ENCODE assay signal across 7 mouse cellular contexts in genomic region chr10:24493936-24494335, GRCm38 (mm10).
DNase-seq lines count a peak whose midpoint lies in the region; ATAC-seq and TF ChIP-seq lines count a peak whose summit lies in the region.

No protein-coding gene starts in this region.

- no peak overlapping the region for H3K9ac ChIP-seq in MEL (ENCODE audit: control insufficient read depth, low read depth, low read length, poor library complexity, severe bottlenecking)
- H3K9ac ChIP-seq in heart, embryonic 16.5 days (ENCODE audit: low read length): 0 out of 2 replicates have a peak overlapping the region, but pooled peaks have one; percentile 47
- no peak overlapping the region for H3K9ac ChIP-seq in liver, embryonic 15.5 days

- no peak for TF ChIP-seq POLR2A in MEL (IDR thresholded peaks at IDR 0.05; ENCODE audit: control insufficient read depth in 1 of 2, insufficient read depth in 1 of 2, low read depth in 1 of 2, low read length in 2 of 2, poor library complexity in 1 of 2)
- no peak for TF ChIP-seq POLR2A in thymus, adult 2 months (IDR thresholded peaks at IDR 0.05; ENCODE audit: control insufficient read depth, extremely low read depth, insufficient read depth, low read length, poor library complexity)

- H3K79me2 ChIP-seq in MEL (ENCODE audit: control insufficient read depth, insufficient read depth, low read length, poor library complexity): no peaks in the 10 kb centered on the region

- H3K4me2 ChIP-seq in heart, embryonic 16.5 days (ENCODE audit: low read depth, low read length): peak overlapping the region; percentile 42
- no peak overlapping the region for H3K4me2 ChIP-seq in liver, embryonic 15.5 days

- no peaks in the 10 kb centered on the region for H3K9me3 ChIP-seq in MEL (replicated peaks; ENCODE audit: insufficient read depth, low read length)
- H3K9me3 ChIP-seq in heart, embryonic 16.5 days (replicated peaks; ENCODE audit: control insufficient read depth, low read length): no peaks in the 10 kb centered on the region
- H3K9me3 ChIP-seq in liver, embryonic 15.5 days (replicated peaks): no peaks in the 10 kb centered on the region

- no peaks in the 10 kb centered on the region for H3K27me3 ChIP-seq in MEL (ENCODE audit: control insufficient read depth in 1 of 2, insufficient read depth in 2 of 2, low read length in 2 of 2)
- no peaks in the 10 kb centered on the region for H3K27me3 ChIP-seq in heart, embryonic 16.5 days (ENCODE audit: control insufficient read depth, insufficient read depth, low read length)
- H3K27me3 ChIP-seq in liver, embryonic 15.5 days: no peaks in the 10 kb centered on the region
- H3K27me3 ChIP-seq in thymus, adult 2 months (ENCODE audit: control insufficient read depth, insufficient read depth, low read length): no peaks in the 10 kb centered on the region

- H3K4me1 ChIP-seq in MEL (ENCODE audit: control insufficient read depth in 1 of 2, insufficient read depth in 2 of 2, low read length in 2 of 2): peaks cover 0 to 4% of the 10 kb centered on the region in 2 experiments; a peak in 1 of 4 replicates
- peaks cover 21% of the 10 kb centered on the region for H3K4me1 ChIP-seq in heart, embryonic 16.5 days (ENCODE audit: control insufficient read depth, insufficient read depth, low read length)
- no peaks in the 10 kb centered on the region for H3K4me1 ChIP-seq in liver, embryonic 15.5 days (replicated peaks)
- no peaks in the 10 kb centered on the region for H3K4me1 ChIP-seq in thymus, adult 2 months (replicated peaks; ENCODE audit: control insufficient read depth, insufficient read depth, low read length)

- peak overlapping the region; percentile 20 to 33; a peak in 3 of 4 replicates for H3K4me3 ChIP-seq in MEL (ENCODE audit: control insufficient read depth in 1 of 2, insufficient read depth in 1 of 2, low read depth in 2 of 2, low read length in 2 of 2)
- H3K4me3 ChIP-seq in heart, embryonic 16.5 days (ENCODE audit: low read length): no peak overlapping the region
- no peak overlapping the region for H3K4me3 ChIP-seq in liver, embryonic 15.5 days (replicated peaks)
- H3K4me3 ChIP-seq in thymus, adult 2 months (ENCODE audit: control insufficient read depth, insufficient read depth, low read length): no peak overlapping the region

- no peak overlapping the region for H3K27ac ChIP-seq in MEL (ENCODE audit: control insufficient read depth, low read depth, low read length)
- H3K27ac ChIP-seq in heart, embryonic 16.5 days (ENCODE audit: low read length): peak overlapping the region; percentile 92
- H3K27ac ChIP-seq in liver, embryonic 15.5 days (replicated peaks): no peak overlapping the region
- no peak overlapping the region for H3K27ac ChIP-seq in thymus, adult 2 months (ENCODE audit: control insufficient read depth, insufficient read depth, low read length)

- H3K36me3 ChIP-seq in MEL (ENCODE audit: control insufficient read depth in 1 of 2, insufficient read depth in 2 of 2, low read length in 2 of 2): no peaks in the 10 kb centered on the region; a peak in 2 of 4 replicates
- no peaks in the 10 kb centered on the region for H3K36me3 ChIP-seq in heart, embryonic 16.5 days (ENCODE audit: control insufficient read depth, insufficient read depth)
- no peaks in the 10 kb centered on the region for H3K36me3 ChIP-seq in liver, embryonic 15.5 days (replicated peaks)
- H3K36me3 ChIP-seq in thymus, adult 2 months (ENCODE audit: control insufficient read depth, insufficient read depth, low read length): no peaks in the 10 kb centered on the region

- peak; percentile 92 for ATAC-seq in heart, embryonic 16.5 days (replicated peaks; ENCODE audit: extremely low read depth, insufficient read depth, low FRiP score)
- peak; percentile 61 for ATAC-seq in liver, embryonic 15.5 days (ENCODE audit: insufficient read depth)

- peak; percentile 59 for DNase-seq in MEL (ENCODE audit: low read depth, low spot score)
- DNase-seq in adrenal gland, postnatal 10 days: peak; percentile 75
- DNase-seq in testis, postnatal 14 days (ENCODE audit: low spot score): peak; percentile 73
- no peak for DNase-seq in layer of hippocampus, postnatal 36 days
- DNase-seq in thymus, adult 2 months: no peak

- no peak for TF ChIP-seq CTCF in MEL (IDR thresholded peaks at IDR 0.05 in 2 of 3, conservative IDR thresholded peaks at IDR 0.05 in 1 of 3; ENCODE audit: control insufficient read depth in 1 of 3, insufficient read depth in 1 of 3, low read depth in 2 of 3, low read length in 3 of 3, poor library complexity in 1 of 3, severe bottlenecking in 1 of 3)
- TF ChIP-seq CTCF in thymus, adult 2 months (IDR thresholded peaks at IDR 0.05; ENCODE audit: borderline replicate concordance, control insufficient read depth, extremely low read depth, insufficient read depth, low read length, poor library complexity): no peak

- 8% methylated on average over 6 of the region's 6 CpGs for WGBS in heart, embryonic 16.5 days
- 19% methylated on average over 6 of the region's 6 CpGs for WGBS in liver, embryonic 15.5 days (ENCODE audit: insufficient replicate concordance)
- 11% methylated on average over 6 of the region's 6 CpGs for WGBS in thymus, adult 2 months

- TF ChIP-seq EP300 in MEL (IDR thresholded peaks at IDR 0.05; ENCODE audit: low read depth in 1 of 2, low read length in 2 of 2): peak; percentile 43 to 56; a peak in 3 of 4 replicates

- TF ChIP-seq RAD21 in MEL (IDR thresholded peaks at IDR 0.05; ENCODE audit: low read depth, low read length): no peak

TF ChIP-seq in MEL, 35 proteins besides CTCF, POLR2A, EP300 and RAD21:
- TF ChIP-seq GATA1 (IDR thresholded peaks at IDR 0.05; ENCODE audit: low read depth, low read length) (peak; percentile 61), UBTF (IDR thresholded peaks at IDR 0.05; ENCODE audit: borderline replicate concordance, insufficient read depth, low read depth, low read length) (no peak), TCF12 (IDR thresholded peaks at IDR 0.05; ENCODE audit: low read depth, low read length) (0 out of 2 replicates have a peak, but pooled peaks have one; percentile 21), TAL1 (IDR thresholded peaks at IDR 0.05; ENCODE audit: low read length) (peak; percentile 7; the same call in 1 of the 2 replicates), ETS1 (IDR thresholded peaks at IDR 0.05; ENCODE audit: low read depth, low read length) (peak; percentile 46)

Comparison
In these comparisons a context has a peak if more than half of its experiments do, and no peak if none do; other contexts are left out.
1. DNase-seq: peak in MEL (single experiment), adrenal gland, postnatal 10 days (single experiment) and testis, postnatal 14 days (single experiment); none in layer of hippocampus, postnatal 36 days (0 of 2) and thymus, adult 2 months (single experiment).
2. H3K4me3 ChIP-seq: peak in MEL (2 of 2); none in heart, embryonic 16.5 days (single experiment), liver, embryonic 15.5 days (single experiment) and thymus, adult 2 months (single experiment).